Mouse (Mus musculus): ENCODE results near the gene Knop1. TPM values are rescaled to one million over a fixed set of nuclear protein-coding genes. Genes with fewer than 3 reads are reported as not detected.

Knop1 gene
- polyA plus RNA-seq, 1 experiment = 1.9 TPM

DNA sequence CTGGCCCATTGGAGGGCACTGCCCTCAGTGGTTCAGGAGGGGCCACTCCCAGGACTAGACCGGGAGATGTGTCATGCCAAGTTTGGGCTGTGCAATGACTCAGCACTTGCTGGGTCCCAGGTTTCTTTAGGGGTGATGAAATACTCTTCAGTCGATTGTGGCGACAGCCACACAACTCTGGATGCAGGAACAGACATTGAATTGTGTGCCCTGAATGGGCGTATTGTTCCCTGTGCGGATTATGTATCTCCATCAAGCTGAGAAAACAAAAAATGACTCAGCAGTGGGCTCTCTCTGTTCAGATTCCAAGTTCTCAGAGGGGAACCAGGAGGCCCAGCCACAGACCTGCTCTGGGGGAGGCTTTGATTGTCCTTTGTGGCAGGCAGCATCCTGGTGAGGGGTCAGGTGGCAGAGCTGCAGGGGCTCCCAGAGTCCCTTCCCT is 28.1 kb downstream of the Knop1 start:
- no peak overlapping the region for H3K4me3 ChIP-seq (ENCODE audit: low read depth, low read length)
- H3K4me1 ChIP-seq (ENCODE audit: control insufficient read depth, insufficient read depth, insufficient read length, low read length) = no peaks in the 10 kb centered on the region
- H3K36me3 ChIP-seq (ENCODE audit: control insufficient read depth, insufficient read depth, low read length) = peaks cover 28% of the 10 kb centered on the region
- WGBS = 74% methylated on average over 5 of the region's 5 CpGs
- no peak overlapping the region for H3K27ac ChIP-seq (ENCODE audit: insufficient read depth, low read depth, low read length)
- no peaks in the 10 kb centered on the region for H3K27me3 ChIP-seq (ENCODE audit: control insufficient read depth, insufficient read depth, low read length)
- TF ChIP-seq CTCF (IDR thresholded peaks at IDR 0.05; ENCODE audit: extremely low read depth, insufficient read length, insufficient replicate concordance, low read depth, low read length) (no peak), POLR2A (IDR thresholded peaks at IDR 0.05; ENCODE audit: low read depth, low read length) (no peak)

- no peaks in the 10 kb centered on the region for H3K4me1 ChIP-seq (ENCODE audit: control insufficient read depth, insufficient read depth, insufficient read length, low read length)
- WGBS = 85% methylated on average over 7 of the region's 7 CpGs
These were observed 31.6 kb downstream of the Knop1 start for GRCm38 (mm10) chr7:118824451-118824850.

GRCm38 (mm10) chr7:118821887-118822556 is 34.0 kb downstream of the Knop1 start:
- Histone ChIP-seq H3K36me3 (ENCODE audit: control insufficient read depth, insufficient read depth, low read length) (peaks cover 33% of the 10 kb centered on the region), H3K27ac (ENCODE audit: insufficient read depth, low read depth, low read length) (no peak overlapping the region), H3K4me3 (ENCODE audit: low read depth, low read length) (no peak overlapping the region), H3K4me1 (ENCODE audit: control insufficient read depth, insufficient read depth, insufficient read length, low read length) (no peaks in the 10 kb centered on the region), H3K27me3 (ENCODE audit: control insufficient read depth, insufficient read depth, low read length) (no peaks in the 10 kb centered on the region)
- WGBS = 95% methylated on average over 12 of the region's 12 CpGs
- no peak for TF ChIP-seq CTCF (IDR thresholded peaks at IDR 0.05; ENCODE audit: extremely low read depth, insufficient read length, insufficient replicate concordance, low read depth, low read length)
- no peak for TF ChIP-seq POLR2A (IDR thresholded peaks at IDR 0.05; ENCODE audit: low read depth, low read length)

More at GRCm38 (mm10) chr7:118824451-118824850, 31.6 kb downstream of the Knop1 start:
- TF ChIP-seq POLR2A (IDR thresholded peaks at IDR 0.05; ENCODE audit: low read depth, low read length) = no peak
- no peak for TF ChIP-seq CTCF (IDR thresholded peaks at IDR 0.05; ENCODE audit: extremely low read depth, insufficient read length, insufficient replicate concordance, low read depth, low read length)
- no peak overlapping the region for H3K27ac ChIP-seq (ENCODE audit: insufficient read depth, low read depth, low read length)
- H3K4me3 ChIP-seq (ENCODE audit: low read depth, low read length) = no peak overlapping the region
- H3K36me3 ChIP-seq (ENCODE audit: control insufficient read depth, insufficient read depth, low read length) = peaks cover 30% of the 10 kb centered on the region
- no peaks in the 10 kb centered on the region for H3K27me3 ChIP-seq (ENCODE audit: control insufficient read depth, insufficient read depth, low read length)

- Histone ChIP-seq H3K36me3 (ENCODE audit: control insufficient read depth, insufficient read depth, low read length) (peaks cover 31% of the 10 kb centered on the region), H3K27ac (ENCODE audit: insufficient read depth, low read depth, low read length) (no peak overlapping the region), H3K4me1 (ENCODE audit: control insufficient read depth, insufficient read depth, insufficient read length, low read length) (no peaks in the 10 kb centered on the region), H3K27me3 (ENCODE audit: control insufficient read depth, insufficient read depth, low read length) (no peaks in the 10 kb centered on the region), H3K4me3 (ENCODE audit: low read depth, low read length) (no peak overlapping the region)
- WGBS = 58% methylated on average over 7 of the region's 7 CpGs
- TF ChIP-seq CTCF (IDR thresholded peaks at IDR 0.05; ENCODE audit: extremely low read depth, insufficient read length, insufficient replicate concordance, low read depth, low read length) = no peak
- no peak for TF ChIP-seq POLR2A (IDR thresholded peaks at IDR 0.05; ENCODE audit: low read depth, low read length)
These were observed 34.7 kb downstream of the Knop1 start for GRCm38 (mm10) chr7:118821356-118821755.

GRCm38 (mm10) chr7:118819666-118820065 is 36.4 kb downstream of the Knop1 start:
- 57% methylated on average over 1 of the region's 1 CpGs for WGBS
- no peak overlapping the region for H3K4me3 ChIP-seq (ENCODE audit: low read depth, low read length)
- no peaks in the 10 kb centered on the region for H3K4me1 ChIP-seq (ENCODE audit: control insufficient read depth, insufficient read depth, insufficient read length, low read length)
- peaks cover 28% of the 10 kb centered on the region for H3K36me3 ChIP-seq (ENCODE audit: control insufficient read depth, insufficient read depth, low read length)
- no peaks in the 10 kb centered on the region for H3K27me3 ChIP-seq (ENCODE audit: control insufficient read depth, insufficient read depth, low read length)
- no peak overlapping the region for H3K27ac ChIP-seq (ENCODE audit: insufficient read depth, low read depth, low read length)
- TF ChIP-seq CTCF (IDR thresholded peaks at IDR 0.05; ENCODE audit: extremely low read depth, insufficient read length, insufficient replicate concordance, low read depth, low read length) = no peak
- no peak for TF ChIP-seq POLR2A (IDR thresholded peaks at IDR 0.05; ENCODE audit: low read depth, low read length)

GRCm38 (mm10) chr7:118817741-118818140 is 38.3 kb downstream of the Knop1 start:
- 91% methylated on average over 7 of the region's 7 CpGs for WGBS
- Histone ChIP-seq H3K36me3 (ENCODE audit: control insufficient read depth, insufficient read depth, low read length) (peaks cover 27% of the 10 kb centered on the region), H3K4me3 (ENCODE audit: low read depth, low read length) (no peak overlapping the region), H3K27ac (ENCODE audit: insufficient read depth, low read depth, low read length) (no peak overlapping the region), H3K4me1 (ENCODE audit: control insufficient read depth, insufficient read depth, insufficient read length, low read length) (no peaks in the 10 kb centered on the region), H3K27me3 (ENCODE audit: control insufficient read depth, insufficient read depth, low read length) (no peaks in the 10 kb centered on the region)
- TF ChIP-seq CTCF (IDR thresholded peaks at IDR 0.05; ENCODE audit: extremely low read depth, insufficient read length, insufficient replicate concordance, low read depth, low read length) (no peak), POLR2A (IDR thresholded peaks at IDR 0.05; ENCODE audit: low read depth, low read length) (no peak)

DNA sequence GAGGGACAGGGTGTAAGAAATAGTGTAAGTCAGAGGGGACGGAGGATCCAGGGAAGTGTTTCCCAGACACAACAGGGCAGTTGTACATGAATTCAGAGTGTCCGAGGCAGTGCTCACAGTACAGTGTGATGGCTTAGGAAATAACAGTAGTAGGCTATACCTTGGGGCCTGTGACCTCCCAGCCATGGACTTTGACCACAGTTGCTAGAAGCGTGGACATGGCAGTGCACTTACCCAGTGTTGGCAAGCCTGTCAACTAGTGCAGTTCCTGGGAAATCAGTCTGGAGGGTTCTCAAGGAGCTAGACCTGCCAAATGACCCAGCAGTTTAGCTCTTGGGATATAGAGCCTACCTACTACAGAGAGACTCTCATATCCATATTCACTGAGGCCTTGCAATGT is 39.8 kb downstream of the Knop1 start:
- Histone ChIP-seq H3K27me3 (ENCODE audit: control insufficient read depth, insufficient read depth, low read length) (no peaks in the 10 kb centered on the region), H3K4me3 (ENCODE audit: low read depth, low read length) (no peak overlapping the region), H3K36me3 (ENCODE audit: control insufficient read depth, insufficient read depth, low read length) (peaks cover 31% of the 10 kb centered on the region), H3K4me1 (ENCODE audit: control insufficient read depth, insufficient read depth, insufficient read length, low read length) (no peaks in the 10 kb centered on the region), H3K27ac (ENCODE audit: insufficient read depth, low read depth, low read length) (no peak overlapping the region)
- no peak for TF ChIP-seq CTCF (IDR thresholded peaks at IDR 0.05; ENCODE audit: extremely low read depth, insufficient read length, insufficient replicate concordance, low read depth, low read length)
- no peak for TF ChIP-seq POLR2A (IDR thresholded peaks at IDR 0.05; ENCODE audit: low read depth, low read length)
- 95% methylated on average over 3 of the region's 3 CpGs for WGBS
